Mouse (Mus musculus) embryonic facial prominence, embryonic 11.5 days (tissue): ENCODE data around the gene Rinl. TPM values are rescaled to one million over a fixed set of nuclear protein-coding genes. Genes with fewer than 3 reads are reported as not detected.

Experiments used
- ATAC-seq: fragments of 200-750 bp; cut with Nextera tagmentation; replicated peaks from 2 replicates; pipeline ENCODE4 v1.8.0; 2017; ENCODE audit warnings: low read depth; ENCODE audit not compliant: insufficient number of reproducible peaks, low FRiP score, low TSS enrichment
- DNase-seq: peaks from one replicate; pipeline ENCODE4 v3.0.0-alpha.2; 2015; ENCODE audit warnings: low spot score
- H3K27ac ChIP-seq: fragments of 300-500 bp; sonication (generic); replicated peaks from 2 replicates; pipeline ENCODE4 v1.5.1; 2014; ENCODE audit warnings: mild to moderate bottlenecking, low read depth, low read length, control low read depth
- H3K27me3 ChIP-seq: fragments of 300-500 bp; sonication (generic); 2 replicates; pipeline ENCODE4 v1.6.1; 2014; ENCODE audit warnings: mild to moderate bottlenecking, low read length, moderate library complexity, mixed read lengths; ENCODE audit not compliant: control insufficient read depth, insufficient read depth
- H3K36me3 ChIP-seq: fragments of 300-500 bp; sonication (generic); replicated peaks from 2 replicates; pipeline ENCODE4 v1.6.1; 2014; ENCODE audit warnings: low read depth, mild to moderate bottlenecking, low read length, moderate library complexity, mixed read lengths; ENCODE audit not compliant: control insufficient read depth, insufficient read depth
- H3K4me1 ChIP-seq: fragments of 300-500 bp; sonication (generic); 2 replicates; pipeline ENCODE4 v1.6.1; 2014; ENCODE audit warnings: low read length, mixed read lengths; ENCODE audit not compliant: control insufficient read depth, insufficient read depth
- H3K4me2 ChIP-seq: fragments of 300-500 bp; sonication (generic); 2 replicates; pipeline ENCODE4 v1.6.1; 2014; ENCODE audit warnings: low read depth, mild to moderate bottlenecking, control low read depth, low read length, moderate library complexity
- H3K4me3 ChIP-seq: fragments of 300-500 bp; sonication (generic); 2 replicates; pipeline ENCODE4 v1.5.1; 2014; ENCODE audit warnings: low read depth, low read length, control low read depth
- H3K9ac ChIP-seq: fragments of 300-500 bp; sonication (generic); replicated peaks from 2 replicates; pipeline ENCODE4 v1.6.1; 2014; ENCODE audit warnings: mild to moderate bottlenecking, control low read depth, low read length
- H3K9me3 ChIP-seq: fragments of 300-500 bp; sonication (generic); replicated peaks from 2 replicates; pipeline ENCODE4 v1.6.1; 2016; ENCODE audit warnings: mild to moderate bottlenecking, low read length, inconsistent platforms, mixed read lengths; ENCODE audit not compliant: control insufficient read depth
- WGBS: fragments of 180-500 bp; shearing (Covaris S2); extraction: QIAGEN DNeasy Blood & Tissue Kit; methylation state at CpG from one replicate; pipeline ENCODE4 v1.1.7; 2014; 5-methylcytosine and 5-hydroxymethylcytosine counted together
- polyA plus RNA-seq: library from polyadenylated mRNA; unstranded; fragments of >200 nt; fragmentation: Nextera tagmentation; extraction: Ambion mirVana; gene quantifications from 2 replicates; pipeline ENCODE4 v1.2.1, GENCODE M21; 2014

Gene Rinl
- polyA plus RNA-seq, 1 experiment from 2014 or later, result 2.3 TPM

GRCm38 (mm10) chr7:28807641-28808220 lies 19.0 kb downstream of the Rinl start:
- peak overlapping the region; percentile 98; the same call in 1 of the 2 replicates for H3K27ac ChIP-seq
- H3K4me2 ChIP-seq, result peak overlapping the region; percentile 89
- peak overlapping the region; percentile 92 for H3K9ac ChIP-seq
- DNase-seq (no peak), ATAC-seq (no peak)
- 44% methylated on average over 6 of the region's 8 CpGs for WGBS
- no peak overlapping the region; the same call in 1 of the 2 replicates for H3K4me3 ChIP-seq
- H3K4me1 ChIP-seq, result peaks cover 9% of the 10 kb centered on the region
- H3K36me3 ChIP-seq, result no peaks in the 10 kb centered on the region
- no peaks in the 10 kb centered on the region for H3K9me3 ChIP-seq
- H3K27me3 ChIP-seq, result no peaks in the 10 kb centered on the region

- peak within 1 kb of the TSS; percentile 98 for H3K27ac ChIP-seq
- 4% methylated on average over 26 of the region's 35 CpGs for WGBS
- no peaks in the 10 kb centered on the region for H3K9me3 ChIP-seq
- H3K9ac ChIP-seq, result peak within 1 kb of the TSS; percentile 92
- H3K36me3 ChIP-seq, result peaks cover 2% of the 10 kb centered on the region
- H3K4me3 ChIP-seq, result peak within 1 kb of the TSS; percentile 72
- no peaks in the 10 kb centered on the region for H3K27me3 ChIP-seq
- H3K4me1 ChIP-seq, result peaks cover 7% of the 10 kb centered on the region
- DNase-seq, result peak; percentile 76
- H3K4me2 ChIP-seq, result peak within 1 kb of the TSS; percentile 89
- ATAC-seq, result peak; percentile 19
Observed at GRCm38 (mm10) chr7:28808221-28808941, 19.6 kb downstream of the Rinl start, which contains the start of gene Hnrnpl. Hnrnpl (plus strand) TSS chr7:28808541.

- under 1% methylated on average over 30 of the region's 32 CpGs for WGBS
- Histone ChIP-seq H3K4me3 (peak overlapping the region; percentile 72), H3K9me3 (no peaks in the 10 kb centered on the region), H3K9ac (peak overlapping the region; percentile 92), H3K36me3 (peaks cover 7% of the 10 kb centered on the region), H3K27me3 (no peaks in the 10 kb centered on the region), H3K4me2 (peak overlapping the region; percentile 89), H3K27ac (peak overlapping the region; percentile 98), H3K4me1 (peaks cover 7% of the 10 kb centered on the region; the same call in 1 of the 2 replicates)
- ATAC-seq (peak; percentile 69), DNase-seq (peak; percentile 96)
Observed at GRCm38 (mm10) chr7:28808957-28809393, 20.2 kb downstream of the Rinl start.

GRCm38 (mm10) chr7:28809401-28810089 lies 20.8 kb downstream of the Rinl start:
- Histone ChIP-seq H3K4me3 (peak overlapping the region; percentile 72), H3K27ac (peak overlapping the region; percentile 98), H3K4me1 (peaks cover 7% of the 10 kb centered on the region; the same call in 1 of the 2 replicates), H3K9ac (peak overlapping the region; percentile 92), H3K27me3 (no peaks in the 10 kb centered on the region), H3K4me2 (peak overlapping the region; percentile 89), H3K36me3 (peaks cover 7% of the 10 kb centered on the region), H3K9me3 (no peaks in the 10 kb centered on the region)
- peak; percentile 19; the same call in 1 of the 2 replicates for ATAC-seq
- DNase-seq, result peak; percentile 79
- under 1% methylated on average over 35 of the region's 35 CpGs for WGBS

- Histone ChIP-seq H3K36me3 (peaks cover 13% of the 10 kb centered on the region), H3K4me3 (peak overlapping the region; percentile 72), H3K27ac (peak overlapping the region; percentile 98), H3K9ac (peak overlapping the region; percentile 93), H3K4me1 (peaks cover 7% of the 10 kb centered on the region; the same call in 1 of the 2 replicates), H3K9me3 (no peaks in the 10 kb centered on the region), H3K27me3 (no peaks in the 10 kb centered on the region), H3K4me2 (peak overlapping the region; percentile 89)
- WGBS, result 0% methylated on average over 64 of the region's 70 CpGs
- DNase-seq (peak; percentile 100), ATAC-seq (peak; percentile 89)
Observed at GRCm38 (mm10) chr7:28810107-28811066, 21.6 kb downstream of the Rinl start.

- H3K4me2 ChIP-seq, result peak overlapping the region; percentile 76
- peaks cover 17% of the 10 kb centered on the region for H3K36me3 ChIP-seq
- no peaks in the 10 kb centered on the region for H3K27me3 ChIP-seq
- 0% methylated on average over 40 of the region's 40 CpGs for WGBS
- H3K9me3 ChIP-seq, result no peaks in the 10 kb centered on the region
- H3K9ac ChIP-seq, result peak overlapping the region; percentile 93
- H3K27ac ChIP-seq, result peak overlapping the region; percentile 97
- DNase-seq, result peak; percentile 96
- peaks cover 7% of the 10 kb centered on the region; the same call in 1 of the 2 replicates for H3K4me1 ChIP-seq
- peak overlapping the region; percentile 72 for H3K4me3 ChIP-seq
- no peak for ATAC-seq
Observed at GRCm38 (mm10) chr7:28811228-28811627, 22.5 kb downstream of the Rinl start.

GRCm38 (mm10) chr7:28811640-28812275 lies 23.0 kb downstream of the Rinl start:
- Histone ChIP-seq H3K27ac (peak overlapping the region; percentile 97), H3K27me3 (no peaks in the 10 kb centered on the region), H3K9ac (peak overlapping the region; percentile 93), H3K4me2 (peak overlapping the region; percentile 76), H3K36me3 (peaks cover 22% of the 10 kb centered on the region), H3K9me3 (no peaks in the 10 kb centered on the region), H3K4me3 (peak overlapping the region; percentile 72), H3K4me1 (peaks cover 7% of the 10 kb centered on the region; the same call in 1 of the 2 replicates)
- no peak for DNase-seq
- no peak for ATAC-seq
- 11% methylated on average over 7 of the region's 7 CpGs for WGBS
